Mouse (Mus musculus) layer of hippocampus, adult 2 months (tissue): ENCODE results near the gene Pax3. TPM values are rescaled to one million over a fixed set of nuclear protein-coding genes. Genes with fewer than 3 reads are reported as not detected.

Experiments
- DNase-seq, 2 experiments: peaks; one replicate each; pipeline ENCODE4 v3.0.0; 2022; ENCODE audit warnings: low spot score in 2 of 2
- H3K27ac ChIP-seq: fragments of 200-600 bp; 2 replicates; pipeline ENCODE4 v1.8.1; 2022
- H3K4me3 ChIP-seq: fragments of 200-600 bp; 2 replicates; pipeline ENCODE4 v1.8.1; 2022; ENCODE audit warnings: mild to moderate bottlenecking
- CTCF ChIP-seq: fragments of 200-600 bp; conservative IDR thresholded peaks from 2 replicates; pipeline ENCODE4 v1.8.1; 2022; ENCODE audit warnings: antibody characterized with exemption, mild to moderate bottlenecking, moderate library complexity
- total RNA-seq, 2 experiments: library from RNA; stranded (reverse); gene quantifications; 2 replicates each; pipeline ENCODE4 v1.2.3; 2021

The Pax3 gene
- total RNA-seq, 2 experiments from 2014 or later: not detected

GRCm38 (mm10) chr1:78057939-78058338 lies 139.0 kb downstream of the Pax3 start:
- TF ChIP-seq CTCF: no peak

DNA sequence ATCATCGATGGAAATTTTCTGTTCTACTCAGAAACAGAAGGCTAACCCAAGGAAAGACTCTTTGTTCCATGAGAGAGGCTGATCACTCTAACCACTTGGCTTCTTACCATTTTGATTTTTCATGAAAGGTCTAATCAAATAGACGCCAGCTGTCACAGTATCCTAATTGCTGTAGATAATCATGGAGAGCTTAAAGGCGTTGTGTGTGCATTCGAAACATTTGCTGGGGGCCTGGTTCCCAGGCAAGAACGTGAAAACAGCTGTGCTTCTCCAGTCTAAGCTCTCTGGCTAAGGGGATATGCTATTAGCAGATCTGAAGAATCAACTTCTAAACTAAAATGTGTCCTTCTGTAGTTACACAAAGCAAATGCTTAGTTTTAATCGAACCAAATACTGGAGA lies 143.3 kb downstream of the Pax3 start:
- TF ChIP-seq CTCF: no peak
- no peak for DNase-seq
- H3K27ac ChIP-seq: no peak overlapping the region
- no peak overlapping the region for H3K4me3 ChIP-seq

More at GRCm38 (mm10) chr1:78057939-78058338, 139.0 kb downstream of the Pax3 start:
- DNase-seq: no peak
- Histone ChIP-seq H3K27ac (no peak overlapping the region), H3K4me3 (no peak overlapping the region)

Other genes starting within 250 kb of the Pax3 start
- 1 to 10 TPM; 4.3 TPM for gene Sgpp2, start 113.2 kb upstream of the Pax3 start, total RNA-seq